Mouse (Mus musculus): ENCODE measurements around the gene Ctsd.

DNA sequence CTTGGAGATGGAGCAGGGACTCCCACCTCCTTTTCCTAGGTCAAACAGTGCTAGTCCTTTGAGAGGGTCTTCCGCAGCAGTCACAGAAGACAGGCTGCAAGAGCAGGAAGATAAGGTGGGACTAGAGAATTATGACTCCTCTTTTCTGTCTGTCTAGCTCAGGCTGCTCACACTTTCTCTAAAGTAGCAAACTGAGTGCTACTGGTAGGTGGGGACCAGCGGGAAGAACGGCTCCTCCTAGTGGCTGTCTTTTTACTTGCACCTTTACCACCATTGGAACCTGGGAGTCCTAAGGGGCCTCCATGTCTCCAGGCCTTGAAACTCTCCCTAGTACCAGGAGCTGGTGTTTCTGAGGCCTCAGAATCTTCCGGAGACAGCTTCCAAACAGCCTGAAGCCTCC lies 47.7 kb upstream of the Ctsd start:
- TF ChIP-seq CTCF (conservative IDR thresholded peaks at IDR 0.05; ENCODE audit: low read length) (peak; percentile 80), NANOG (IDR thresholded peaks at IDR 0.05; ENCODE audit: borderline replicate concordance, low read length) (no peak)
